22 mouse cellular contexts compared by ENCODE assay signal in genomic region chr16:38757626-38758025, GRCm38 (mm10). TPM values are rescaled to one million over a fixed set of nuclear protein-coding genes. Genes with fewer than 3 reads are reported as not detected.
DNase-seq lines count a peak whose midpoint lies in the region; ATAC-seq and TF ChIP-seq lines count a peak whose summit lies in the region.
"Had no signal": no experiment of that assay in that cellular context is flagged by ENCODE, and none has a peak within 500 bp of the region (broad histone marks: within the 10 kb centered on the region; RNA-seq: fewer than 3 reads in every experiment).

No protein-coding gene starts in this region.

- no peak for TF ChIP-seq CTCF in intestine, postnatal 0 days (IDR thresholded peaks at IDR 0.05; ENCODE audit: low read depth)
- TF ChIP-seq CTCF in liver, adult 2 months (IDR thresholded peaks at IDR 0.05; ENCODE audit: low read depth, low read length): no peak

- H3K79me2 ChIP-seq in liver, adult 2 months (ENCODE audit: control insufficient read depth, insufficient read depth, low read length): no peaks in the 10 kb centered on the region

- H3K27me3 ChIP-seq in intestine, embryonic 14.5 days (replicated peaks; ENCODE audit: control insufficient read depth, insufficient read depth, low read length): no peaks in the 10 kb centered on the region
- no peaks in the 10 kb centered on the region for H3K27me3 ChIP-seq in intestine, postnatal 0 days (replicated peaks; ENCODE audit: control insufficient read depth, insufficient read depth, low read length)
- no peaks in the 10 kb centered on the region for H3K27me3 ChIP-seq in liver, adult 2 months (ENCODE audit: control insufficient read depth, insufficient read depth, low read length)
- H3K27me3 ChIP-seq: embryonic facial prominence, embryonic 12.5 days; forebrain, embryonic 15.5 days; stomach, embryonic 15.5 days had no signal

- no peak for TF ChIP-seq POLR2A in liver, adult 2 months (IDR thresholded peaks at IDR 0.05; ENCODE audit: extremely low read depth, insufficient read depth, low read length)

- WGBS in intestine, embryonic 14.5 days: 96% methylated on average over 19 of the region's 19 CpGs
- 95% methylated on average over 19 of the region's 19 CpGs for WGBS in intestine, postnatal 0 days
- 91% methylated on average over 19 of the region's 19 CpGs for WGBS in liver, adult 2 months

- peaks cover 5% of the 10 kb centered on the region; the same call in 1 of the 2 replicates for H3K4me1 ChIP-seq in intestine, embryonic 14.5 days (replicated peaks; ENCODE audit: control insufficient read depth, insufficient read depth, low read length)
- H3K4me1 ChIP-seq in intestine, postnatal 0 days (replicated peaks; ENCODE audit: control insufficient read depth, insufficient read depth, low read length): 0 out of 2 replicates have a peak, but pooled peaks cover 4% of the 10 kb centered on the region
- H3K4me1 ChIP-seq in liver, adult 2 months (ENCODE audit: control insufficient read depth, insufficient read depth, low read length): peaks cover 1% of the 10 kb centered on the region; the same call in 1 of the 2 replicates
- H3K4me1 ChIP-seq: forebrain, embryonic 15.5 days had no signal

- peaks cover 20% of the 10 kb centered on the region; the same call in 1 of the 2 replicates for H3K36me3 ChIP-seq in intestine, embryonic 14.5 days (ENCODE audit: control insufficient read depth, insufficient read depth, low read length)
- H3K36me3 ChIP-seq in intestine, postnatal 0 days (ENCODE audit: control insufficient read depth, insufficient read depth): peaks cover 35% of the 10 kb centered on the region
- H3K36me3 ChIP-seq in liver, adult 2 months (ENCODE audit: control insufficient read depth, insufficient read depth, low read length): no peaks in the 10 kb centered on the region
- H3K36me3 ChIP-seq: G1E; liver, embryonic 13.5 days; stomach, embryonic 15.5 days had no signal

- H3K9ac ChIP-seq in intestine, embryonic 14.5 days (ENCODE audit: low read length): no peak overlapping the region
- H3K9ac ChIP-seq in intestine, postnatal 0 days (ENCODE audit: low read depth, low read length): no peak overlapping the region
- no peak overlapping the region for H3K9ac ChIP-seq in liver, adult 2 months (ENCODE audit: low read depth, low read length)
- H3K9ac ChIP-seq: embryonic facial prominence, embryonic 12.5 days; forebrain, embryonic 15.5 days; liver, embryonic 13.5 days; stomach, embryonic 15.5 days had no signal

- DNase-seq in heart, adult 11 months: peak; percentile 84
- no peak for DNase-seq in heart, adult 8-10 months (ENCODE audit: low spot score)
- peak; percentile 15 for DNase-seq in intestine, embryonic 14.5 days (ENCODE audit: low spot score)
- DNase-seq in liver, adult 2 months (ENCODE audit: extremely low read depth, low read depth, low spot score): no peak
- DNase-seq in liver: no peak
- DNase-seq in testis, postnatal 10 days (ENCODE audit: low spot score): peak; percentile 41
- no peak for DNase-seq in testis, postnatal 14 days (ENCODE audit: low spot score)
- DNase-seq: cerebellum, adult 9-11 months; gastrocnemius, postnatal 36 days; left cerebral cortex, postnatal 4 days; liver, embryonic 13.5 days; right cerebral cortex, postnatal 25 days had no signal

- no peak overlapping the region for H3K4me3 ChIP-seq in intestine, embryonic 14.5 days (ENCODE audit: low read depth, low read length)
- H3K4me3 ChIP-seq in intestine, postnatal 0 days (ENCODE audit: low read depth, low read length): no peak overlapping the region
- H3K4me3 ChIP-seq in liver, adult 2 months (ENCODE audit: insufficient read depth, low read depth, low read length): no peak overlapping the region
- H3K4me3 ChIP-seq: embryonic facial prominence, embryonic 12.5 days; erythroblast, embryonic 14.5 days; forebrain, embryonic 15.5 days; liver, embryonic 13.5 days; midbrain, embryonic 10.5 days; stomach, embryonic 15.5 days had no signal

- H3K27ac ChIP-seq in intestine, embryonic 14.5 days (ENCODE audit: low read depth): 0 out of 2 replicates have a peak overlapping the region, but pooled peaks have one; percentile 16
- H3K27ac ChIP-seq in intestine, postnatal 0 days (ENCODE audit: low read depth, low read length): no peak overlapping the region
- 0 out of 2 replicates have a peak overlapping the region, but pooled peaks have one; percentile 2 for H3K27ac ChIP-seq in liver, adult 2 months (replicated peaks; ENCODE audit: insufficient read depth, low read depth, low read length)
- H3K27ac ChIP-seq: embryonic facial prominence, embryonic 12.5 days; forebrain, embryonic 15.5 days; liver, embryonic 13.5 days; macrophage; midbrain, embryonic 10.5 days; stomach, embryonic 15.5 days had no signal

- ATAC-seq in intestine, embryonic 14.5 days (replicated peaks; ENCODE audit: low FRiP score, low TSS enrichment, low read depth): no peak
- ATAC-seq in intestine, postnatal 0 days: no peak
- ATAC-seq: activated CD4-positive, CD25-positive, alpha-beta regulatory T cell, adult 4 months; forebrain, embryonic 15.5 days; hindbrain, embryonic 16.5 days had no signal

- H3K9me3 ChIP-seq in intestine, embryonic 14.5 days (ENCODE audit: control insufficient read depth, low read length): no peaks in the 10 kb centered on the region
- no peaks in the 10 kb centered on the region for H3K9me3 ChIP-seq in intestine, postnatal 0 days (ENCODE audit: control insufficient read depth)
- H3K9me3 ChIP-seq: embryonic facial prominence, embryonic 12.5 days; forebrain, embryonic 15.5 days; G1E; liver, embryonic 13.5 days; midbrain, embryonic 10.5 days; stomach, embryonic 15.5 days had no signal

- no peak overlapping the region for H3K4me2 ChIP-seq in intestine, embryonic 14.5 days (ENCODE audit: low read length)
- H3K4me2 ChIP-seq in intestine, postnatal 0 days (replicated peaks; ENCODE audit: low read depth): no peak overlapping the region
- H3K4me2 ChIP-seq: embryonic facial prominence, embryonic 12.5 days; forebrain, embryonic 15.5 days; liver, embryonic 13.5 days; stomach, embryonic 15.5 days had no signal

RNA-seq across cellular contexts. Expression of gene B4galt4, which starts 15.6 kb away (rescaled TPM):
- total RNA-seq in heart, adult 8-10 months (2022): 10 to 100 TPM in 2 of 4 experiments, 1 to 10 TPM in 2; 7.2 to 11.7 (median 9.6) TPM
- 30.6 and 34.4 TPM in 2 replicates for polyA plus RNA-seq in intestine, embryonic 14.5 days (2014; fragmentation: Nextera tagmentation; extraction: Ambion mirVana)
- 21.2 and 23.5 TPM in 2 replicates for polyA plus RNA-seq in intestine, postnatal 0 days (2015; fragmentation: Nextera tagmentation; extraction: Ambion mirVana)
- total RNA-seq in liver, adult 2 months (2014; rRNA removed): 1.3 and 1.6 TPM in 2 replicates
- 0.44 and 0.54 TPM in 2 replicates for polyA plus RNA-seq in liver, adult 2 months (2012; rRNA removed)
- total RNA-seq: G1E had no signal
- polyA plus RNA-seq: erythroblast, embryonic 14.5 days; G1E had no signal

RNA-seq across cellular contexts. Expression of gene Upk1b, which starts 42.5 kb away (rescaled TPM):
- 1 to 10 TPM; 2.8 to 6.2 (median 4.2) TPM for total RNA-seq in heart, adult 8-10 months (2022)
- 26.6 and 30.7 TPM in 2 replicates for polyA plus RNA-seq in intestine, embryonic 14.5 days (2014; fragmentation: Nextera tagmentation; extraction: Ambion mirVana)
- 12.3 and 12.7 TPM in 2 replicates for polyA plus RNA-seq in intestine, postnatal 0 days (2015; fragmentation: Nextera tagmentation; extraction: Ambion mirVana)
- total RNA-seq in liver, adult 2 months (2014; rRNA removed): 0.13 and 0.18 TPM in 2 replicates
- 0.36 and 0.37 TPM in 2 replicates for polyA plus RNA-seq in liver, adult 2 months (2012; rRNA removed)
- total RNA-seq: gastrocnemius, postnatal 36 days had no signal
- polyA plus RNA-seq: activated CD4-positive, CD25-positive, alpha-beta regulatory T cell, adult 4 months; erythroblast, embryonic 14.5 days; forebrain, embryonic 15.5 days; G1E; macrophage had no signal

RNA-seq across cellular contexts. Expression of gene Arhgap31, which starts 44.6 kb away (rescaled TPM):
- 10 to 100 TPM; 32.9 to 44.3 (median 39.1) TPM for total RNA-seq in heart, adult 8-10 months (2022)
- 10.9 and 11.7 TPM in 2 replicates for polyA plus RNA-seq in intestine, embryonic 14.5 days (2014; fragmentation: Nextera tagmentation; extraction: Ambion mirVana)
- 2.8 and 3.1 TPM in 2 replicates for polyA plus RNA-seq in intestine, postnatal 0 days (2015; fragmentation: Nextera tagmentation; extraction: Ambion mirVana)
- total RNA-seq in liver, adult 2 months (2014; rRNA removed): 3.0 and 3.4 TPM in 2 replicates
- 1.0 and 1.4 TPM in 2 replicates for polyA plus RNA-seq in liver, adult 2 months (2012; rRNA removed)

Comparison
In these comparisons a context has a peak if more than half of its experiments do, and no peak if none do; other contexts are left out.
1. DNase-seq: peak in heart, adult 11 months (single experiment), intestine, embryonic 14.5 days (single experiment) and testis, postnatal 10 days (single experiment); none in heart, adult 8-10 months (single experiment), liver, adult 2 months (single experiment), liver (single experiment) and testis, postnatal 14 days (single experiment).
2. RNA of gene B4galt4, which starts 15.6 kb away (polyA plus RNA-seq): 30.6 to 34.4 TPM in intestine, embryonic 14.5 days and 21.2 to 23.5 TPM in intestine, postnatal 0 days; 0.44 to 0.54 TPM in liver, adult 2 months; every median in the first group is over 10 times any median in the second.